Mouse (Mus musculus): ENCODE data around the gene Nudt15. TPM values are rescaled to one million over a fixed set of nuclear protein-coding genes. Genes with fewer than 3 reads are reported as not detected.

Gene Nudt15
- polyA plus RNA-seq, 1 experiment: 2.2 TPM

DNA sequence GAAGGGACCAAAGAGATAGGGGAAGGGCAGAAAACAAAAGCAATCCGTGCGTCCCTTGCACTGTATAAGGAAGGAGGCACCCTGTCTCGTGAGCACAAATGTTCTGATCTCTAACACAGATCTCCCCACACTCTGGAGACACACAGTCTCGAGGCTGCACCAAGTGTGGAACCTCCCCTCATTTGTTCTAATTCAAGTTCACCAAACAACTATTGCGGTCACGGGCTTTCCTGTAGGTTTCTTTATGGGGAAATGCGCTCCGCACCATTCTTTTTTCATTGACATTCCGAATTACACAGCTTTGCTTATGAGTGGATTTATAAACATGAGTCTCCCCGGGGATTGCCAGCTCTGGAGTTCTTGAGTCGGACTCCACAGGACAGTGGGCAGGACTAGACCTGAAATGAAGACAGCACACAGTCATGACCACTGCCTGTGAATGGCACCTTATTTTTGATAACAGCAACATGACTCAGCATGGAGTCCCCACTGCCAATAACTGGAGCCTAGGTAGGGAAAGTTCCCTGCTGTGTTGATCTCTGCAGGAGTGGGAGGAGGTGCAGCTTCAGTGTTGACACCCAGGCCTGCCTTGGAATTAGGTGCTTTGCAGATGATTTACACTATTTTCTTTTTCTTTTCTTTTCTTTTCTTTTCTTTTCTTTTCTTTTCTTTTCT, 40.2 kb downstream of the Nudt15 start:
- DNase-seq (ENCODE audit: low spot score): no peak

DNA sequence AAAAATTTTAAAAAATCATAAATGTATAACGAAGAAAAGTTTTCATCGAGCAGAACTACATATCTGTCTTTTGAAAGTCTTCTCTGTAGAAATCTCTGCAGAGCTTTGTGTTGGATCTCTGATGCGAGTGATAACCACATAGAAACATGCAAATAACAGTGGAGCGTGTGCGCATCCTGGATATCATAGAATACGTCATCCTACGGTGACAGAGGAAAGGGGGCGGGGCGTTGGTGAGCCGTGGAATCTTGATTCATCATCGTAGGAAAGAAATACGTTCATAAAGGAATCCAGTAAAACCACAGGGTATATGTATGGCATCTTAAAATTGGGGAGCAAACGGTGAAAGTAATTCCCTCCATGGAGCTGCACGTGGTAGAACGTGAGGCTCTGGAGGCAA, 40.8 kb downstream of the Nudt15 start:
- DNase-seq (ENCODE audit: low spot score): no peak

DNA sequence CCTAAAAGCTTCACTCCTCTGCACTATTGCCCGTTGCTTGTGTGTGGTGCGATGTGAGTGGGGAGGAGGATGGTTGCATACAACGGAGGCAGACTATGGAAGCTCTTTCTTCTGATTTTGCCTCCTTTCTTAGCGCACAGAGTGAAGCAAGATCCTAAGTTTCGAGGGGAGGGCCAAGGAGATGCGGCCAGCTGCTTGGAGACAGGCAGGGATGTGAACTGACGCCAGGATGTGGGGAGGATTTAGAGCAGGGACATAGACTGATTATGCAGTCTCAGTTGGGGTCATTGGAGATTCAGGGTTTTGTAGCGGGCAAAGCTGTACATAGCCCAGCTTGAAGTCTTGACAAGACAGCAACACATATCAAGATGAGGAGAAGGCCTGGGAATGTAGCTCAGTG, 41.8 kb downstream of the Nudt15 start:
- no peak for DNase-seq (ENCODE audit: low spot score)

DNA sequence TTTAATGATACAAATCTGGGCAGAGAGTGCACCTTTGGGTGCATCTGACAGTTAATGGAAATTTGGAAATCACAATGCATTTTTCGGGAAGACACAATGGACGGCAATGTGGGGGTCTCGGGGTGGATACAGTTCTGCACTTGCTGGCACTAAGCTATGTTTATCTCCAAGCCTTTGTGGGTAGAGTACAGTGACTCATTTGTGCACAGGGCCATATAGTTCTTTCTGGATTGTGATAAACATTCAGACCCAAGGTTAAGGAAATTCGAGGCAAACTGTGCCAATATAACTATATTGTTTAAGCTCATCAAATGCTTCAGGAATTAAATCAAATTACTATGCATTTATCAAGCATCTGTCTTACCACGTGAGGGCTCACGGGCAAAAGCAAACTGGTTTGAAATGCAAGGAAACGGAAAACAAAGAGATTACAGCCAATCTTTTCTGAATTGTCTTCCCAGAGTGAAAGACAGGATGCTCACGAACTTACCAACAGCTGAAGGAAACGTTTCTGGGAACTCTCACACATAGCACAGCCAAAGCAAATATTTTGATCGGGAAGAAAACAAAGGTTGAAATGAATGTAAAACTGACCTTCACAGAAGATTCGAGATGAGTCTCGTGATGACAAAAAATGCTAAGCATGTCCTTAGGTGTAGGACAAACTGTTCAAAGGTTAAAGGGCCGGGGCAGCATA, 44.7 kb downstream of the Nudt15 start:
- DNase-seq (ENCODE audit: low spot score): no peak

DNA sequence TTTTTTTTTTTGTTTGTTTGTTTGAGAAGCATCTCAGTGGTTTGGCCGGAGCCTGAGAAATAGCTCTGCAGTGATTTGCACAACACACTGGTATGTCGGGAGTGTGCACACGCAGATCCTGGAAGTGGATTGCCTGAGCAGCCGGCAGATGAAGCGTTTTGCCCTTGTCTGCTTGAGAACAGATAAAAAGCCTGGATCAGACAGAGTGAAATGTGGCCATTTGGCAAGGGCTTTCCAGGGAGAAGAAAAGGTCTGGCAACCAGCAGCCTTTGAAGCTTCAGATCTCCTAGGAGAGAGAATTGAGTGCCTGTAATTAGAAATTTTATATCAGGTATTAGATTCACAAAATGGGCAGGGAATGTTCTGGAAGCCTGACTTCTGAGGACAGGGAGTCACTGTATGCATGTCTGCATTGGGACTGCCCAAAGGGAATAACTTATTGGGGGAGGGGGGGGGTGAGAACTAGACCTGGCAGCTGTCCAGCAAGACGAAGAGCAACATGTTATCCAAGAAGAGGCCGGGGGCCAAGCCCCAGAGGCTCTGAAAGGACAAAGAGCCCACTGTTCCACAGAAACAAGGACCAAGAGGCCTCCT, 45.4 kb downstream of the Nudt15 start:
- DNase-seq (ENCODE audit: low spot score): no peak

DNA sequence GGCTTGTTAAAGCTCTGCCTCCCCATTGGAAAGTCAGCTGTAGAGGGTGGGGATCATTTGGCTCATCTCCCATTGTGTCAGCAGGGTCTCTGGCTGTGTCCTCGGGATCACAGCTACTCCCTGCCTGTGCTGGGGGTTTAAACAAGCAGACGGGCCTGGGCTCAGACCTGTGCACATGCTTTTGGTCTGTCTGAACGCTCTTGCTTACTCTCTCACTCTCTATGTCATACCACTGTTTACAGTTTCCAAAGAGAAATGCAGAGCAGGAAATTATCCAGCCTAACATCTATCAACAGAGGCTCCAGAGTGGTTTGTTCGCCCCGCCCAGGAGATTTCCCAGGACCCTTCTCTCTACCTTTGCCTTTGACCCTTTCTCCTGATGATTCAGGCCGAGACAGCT, 46.3 kb downstream of the Nudt15 start:
- no peak for DNase-seq (ENCODE audit: low spot score)

DNA sequence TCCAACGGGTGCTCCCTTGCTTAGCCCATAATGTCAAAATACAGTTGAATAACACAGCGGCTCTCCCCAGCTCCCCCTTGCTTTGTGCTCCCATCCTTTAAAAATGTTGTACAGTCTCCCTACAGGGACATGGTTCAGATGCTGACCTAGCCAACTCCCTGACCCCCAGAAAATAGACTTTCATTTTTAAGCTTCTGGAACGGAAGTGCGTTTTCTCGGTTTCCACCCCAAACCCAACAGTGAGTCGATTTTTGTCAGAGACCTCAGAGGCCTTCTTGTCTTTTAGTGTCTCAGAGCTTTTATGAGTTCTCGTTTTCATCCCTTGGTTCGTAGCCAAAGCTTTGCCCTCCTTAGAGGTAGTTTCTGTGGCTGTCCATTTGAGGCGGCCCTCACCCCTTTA, 46.8 kb downstream of the Nudt15 start:
- no peak for DNase-seq (ENCODE audit: low spot score)

DNA sequence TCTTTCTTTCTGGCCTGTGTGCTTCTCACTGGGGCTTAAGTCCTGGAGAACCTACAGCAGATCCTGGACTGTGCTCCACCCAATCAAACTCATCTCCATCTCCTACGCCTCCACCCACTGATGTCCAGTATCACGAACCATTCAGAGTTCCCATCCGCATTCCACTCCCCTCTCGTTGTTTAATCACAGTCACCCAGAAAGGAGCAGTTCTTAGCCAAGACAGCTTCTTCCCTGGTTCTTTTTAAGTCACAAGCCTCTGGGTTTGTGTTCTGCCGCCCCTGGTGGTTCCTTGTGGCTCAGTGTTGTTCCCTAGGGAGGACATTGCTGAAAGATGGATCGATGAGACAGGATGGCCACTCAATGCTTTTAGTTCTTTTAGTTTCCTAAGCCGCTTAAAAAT, 52.3 kb downstream of the Nudt15 start:
- DNase-seq (ENCODE audit: low spot score): no peak

DNA sequence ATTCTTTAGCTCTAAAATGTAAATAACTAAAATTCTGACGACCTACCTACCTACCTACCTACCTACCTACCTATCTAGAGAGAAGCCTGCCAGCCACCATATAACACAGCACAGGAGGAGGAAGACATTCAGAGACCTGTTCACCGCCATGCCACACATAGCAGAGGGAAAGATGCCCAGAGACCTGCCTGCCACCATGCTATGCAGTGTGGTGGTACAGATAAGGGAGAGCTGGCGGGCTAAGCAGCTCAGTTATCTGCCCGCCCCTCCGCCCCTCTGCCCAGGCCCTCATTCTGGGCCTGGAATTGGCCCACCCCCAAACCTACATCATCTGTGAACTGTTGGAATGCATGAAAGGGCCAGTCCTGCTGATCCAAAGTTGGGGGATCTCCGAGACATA, 53.9 kb downstream of the Nudt15 start:
- DNase-seq (ENCODE audit: low spot score): no peak

DNA sequence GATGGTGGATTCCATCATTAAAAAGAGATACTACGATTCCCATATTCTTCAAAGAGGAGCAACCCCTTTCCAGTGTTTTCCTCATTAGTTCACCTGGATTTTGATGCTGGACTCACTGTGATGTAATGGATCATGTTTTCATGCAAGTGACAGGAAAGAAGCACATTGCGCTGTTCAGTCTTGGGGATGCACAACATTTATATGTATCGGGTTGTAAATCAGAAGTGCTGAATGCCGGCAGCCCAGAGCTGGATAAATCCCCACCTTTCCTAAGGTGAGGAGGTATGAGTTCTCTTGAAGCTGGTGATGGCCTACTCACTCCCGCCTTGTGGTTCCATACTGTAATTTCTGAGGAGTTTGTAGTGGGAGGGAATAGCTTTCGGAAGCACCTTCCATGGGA, 54.7 kb downstream of the Nudt15 start:
- no peak for DNase-seq (ENCODE audit: low spot score)

DNA sequence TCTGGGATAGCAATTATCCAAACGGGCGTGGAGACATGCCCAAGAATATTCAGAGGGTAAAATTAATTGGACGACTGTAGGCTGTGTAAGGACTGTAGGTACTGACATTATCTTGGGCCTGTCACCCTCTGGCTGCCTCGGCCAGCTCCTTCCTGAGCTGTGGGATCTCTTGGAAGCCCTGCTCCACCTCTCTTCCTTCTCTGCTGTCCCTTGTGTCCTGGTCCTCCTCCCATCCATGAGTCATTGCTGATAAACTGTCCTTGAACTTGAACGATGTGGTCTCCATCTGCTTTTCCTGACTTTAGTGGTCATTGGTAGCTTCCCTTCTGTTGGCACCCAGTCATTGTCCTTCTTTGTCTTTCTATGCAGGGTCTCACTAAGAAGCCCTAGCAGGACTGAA, 61.4 kb downstream of the Nudt15 start:
- no peak for DNase-seq (ENCODE audit: low spot score)

DNA sequence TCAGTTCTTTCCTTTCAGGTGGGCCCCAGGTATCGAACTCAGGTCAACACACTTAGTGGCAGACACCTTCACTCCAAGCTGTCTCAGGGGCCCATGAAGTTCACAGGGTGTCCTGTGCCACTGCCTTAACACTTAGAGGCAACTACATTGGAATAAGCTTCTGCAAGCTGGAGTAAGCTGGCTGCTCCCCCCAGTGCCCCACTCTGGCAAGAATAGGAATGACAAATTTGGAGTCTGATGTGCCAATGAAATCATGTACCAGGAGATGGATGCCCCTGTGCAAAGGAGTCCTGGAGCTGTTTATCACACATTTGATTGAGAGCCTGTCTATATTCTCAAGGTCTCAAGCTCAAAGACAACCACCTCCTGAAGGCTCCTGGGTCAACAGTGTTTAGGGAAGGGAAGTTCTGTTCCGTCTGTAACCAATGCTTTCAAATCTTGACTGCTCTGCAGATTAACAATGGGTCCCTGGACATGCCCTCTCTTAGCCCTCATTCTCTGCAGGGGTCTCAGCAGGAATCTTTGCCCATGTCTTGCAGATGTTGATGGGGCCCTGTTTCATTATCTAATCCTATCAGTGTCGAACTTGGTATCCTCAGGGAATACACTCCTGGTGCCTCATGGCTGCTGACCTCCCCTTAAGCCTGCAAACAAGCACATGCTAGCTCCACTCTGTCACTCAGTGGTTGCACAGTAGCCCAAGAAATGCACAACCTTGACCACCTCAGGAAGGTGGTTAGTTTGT, 63.5 kb downstream of the Nudt15 start:
- DNase-seq (ENCODE audit: low spot score): no peak

DNA sequence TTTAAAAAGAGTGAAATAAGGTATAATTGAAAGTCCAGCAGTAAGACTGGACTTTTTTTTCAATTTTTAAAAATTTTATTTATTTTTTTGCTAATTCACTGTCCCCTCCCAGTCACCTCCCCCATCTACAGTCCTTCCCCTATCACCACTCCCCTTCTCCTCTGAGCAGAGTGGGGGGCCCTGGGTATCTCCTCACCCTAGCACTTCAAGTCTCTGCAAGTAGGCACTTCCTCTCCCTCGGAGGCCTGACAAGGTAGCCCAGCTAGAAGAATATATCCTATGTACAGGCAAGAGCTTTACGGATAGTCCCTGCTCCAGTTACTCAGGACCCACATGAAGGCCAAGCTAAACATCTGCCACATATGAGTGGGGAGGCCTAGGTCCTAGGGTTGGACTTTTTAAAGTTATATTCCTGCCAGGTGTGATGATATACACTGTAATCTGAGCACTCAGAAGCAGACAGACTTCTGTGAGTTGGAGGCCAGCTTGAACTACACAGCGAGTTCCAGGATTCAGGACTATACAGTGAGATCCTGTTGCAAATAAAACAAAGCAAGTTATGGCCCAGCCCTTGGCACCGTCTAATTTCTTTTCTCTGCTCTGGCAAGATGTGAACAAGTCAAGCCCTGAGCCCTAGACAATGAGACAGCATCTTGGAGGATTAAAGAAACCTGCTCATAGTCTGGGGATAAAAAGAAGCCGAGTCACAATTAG, 64.4 kb downstream of the Nudt15 start:
- DNase-seq (ENCODE audit: low spot score): no peak

DNA sequence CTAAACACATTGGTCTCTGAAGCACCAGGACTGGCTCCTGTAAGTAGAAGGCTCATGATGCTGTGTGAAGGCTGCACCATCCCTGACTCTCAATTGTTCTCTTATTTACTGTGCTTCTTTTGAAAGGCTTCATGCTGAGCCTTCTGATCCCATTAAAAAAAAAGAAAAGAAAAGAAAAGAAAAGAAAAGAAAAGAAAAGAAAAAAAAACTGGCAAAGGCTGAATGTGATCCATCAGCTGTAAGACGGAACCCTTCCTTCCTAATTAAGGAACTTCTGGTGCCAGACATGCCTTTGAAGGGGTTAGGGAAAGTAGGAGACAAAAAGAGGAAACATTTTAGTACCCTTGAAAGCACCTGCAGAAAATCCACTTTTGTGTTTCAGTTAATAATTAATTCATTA, 68.3 kb downstream of the Nudt15 start:
- no peak for DNase-seq (ENCODE audit: low spot score)

DNA sequence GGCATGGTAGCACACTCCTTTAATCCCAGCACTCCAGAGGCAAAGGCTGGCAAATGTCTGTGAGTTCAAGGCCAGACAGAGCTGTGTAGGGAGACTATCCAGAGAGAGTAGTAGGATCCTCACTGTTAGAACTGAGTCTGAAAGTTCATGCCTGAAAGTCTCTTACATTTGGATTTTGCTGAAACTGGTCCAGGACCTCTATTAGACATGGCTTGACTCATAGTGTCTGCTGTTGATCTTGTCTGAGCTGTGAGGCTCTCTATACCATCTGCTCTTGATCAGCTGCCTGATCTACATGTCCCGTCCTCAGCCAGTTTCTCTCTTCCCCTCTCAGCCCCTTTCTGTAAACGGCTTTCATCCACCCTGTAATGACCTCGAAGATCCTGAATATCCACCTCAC, 69.7 kb downstream of the Nudt15 start:
- DNase-seq (ENCODE audit: low spot score): no peak

DNA sequence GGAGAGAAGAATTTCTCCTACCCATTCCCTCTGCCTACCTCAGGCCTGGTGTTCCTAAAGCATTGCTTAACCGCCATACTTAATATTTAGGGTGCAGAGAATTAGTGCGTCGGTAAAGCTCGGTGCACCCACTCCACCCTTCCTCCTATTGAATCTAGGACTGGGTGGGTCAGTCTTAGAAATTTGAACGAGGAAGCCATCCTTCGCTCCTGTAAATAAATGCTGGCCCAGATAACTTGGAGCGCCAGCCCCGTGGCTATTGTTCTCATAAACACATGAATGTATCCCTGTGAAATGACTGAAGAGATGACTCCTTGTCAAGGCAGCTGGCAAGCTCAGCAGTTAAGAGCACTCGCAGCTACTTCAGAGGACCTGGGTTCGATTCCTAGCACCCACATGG, 71.0 kb downstream of the Nudt15 start:
- DNase-seq (ENCODE audit: low spot score): no peak

DNA sequence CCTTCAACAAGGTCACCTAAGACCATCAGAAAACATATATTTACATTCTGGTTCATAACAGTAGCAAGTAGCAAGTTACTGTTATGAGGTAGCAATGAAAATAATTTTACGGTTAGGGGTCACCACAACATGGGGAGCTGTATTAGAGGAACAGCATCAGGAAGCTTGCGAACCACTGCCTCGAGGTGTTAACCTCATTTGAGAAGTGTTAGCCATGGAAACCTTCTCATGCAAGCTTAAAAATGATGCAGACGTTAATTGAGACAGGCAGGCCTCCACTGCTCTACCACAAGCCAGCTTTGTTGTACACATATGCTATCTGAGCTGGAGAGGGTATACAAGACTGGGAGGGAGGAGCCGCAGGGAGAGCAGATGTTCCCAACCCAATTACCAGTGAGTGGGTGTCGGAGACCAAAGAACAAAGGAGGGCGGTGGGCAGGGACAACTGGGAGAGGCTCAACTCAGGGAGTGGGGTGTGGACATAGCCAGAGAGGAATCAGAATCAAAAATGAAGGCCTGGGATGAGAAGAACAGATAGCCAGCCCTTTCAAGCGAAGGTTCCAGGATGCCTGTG, 71.6 kb downstream of the Nudt15 start:
- DNase-seq (ENCODE audit: low spot score): no peak

DNA sequence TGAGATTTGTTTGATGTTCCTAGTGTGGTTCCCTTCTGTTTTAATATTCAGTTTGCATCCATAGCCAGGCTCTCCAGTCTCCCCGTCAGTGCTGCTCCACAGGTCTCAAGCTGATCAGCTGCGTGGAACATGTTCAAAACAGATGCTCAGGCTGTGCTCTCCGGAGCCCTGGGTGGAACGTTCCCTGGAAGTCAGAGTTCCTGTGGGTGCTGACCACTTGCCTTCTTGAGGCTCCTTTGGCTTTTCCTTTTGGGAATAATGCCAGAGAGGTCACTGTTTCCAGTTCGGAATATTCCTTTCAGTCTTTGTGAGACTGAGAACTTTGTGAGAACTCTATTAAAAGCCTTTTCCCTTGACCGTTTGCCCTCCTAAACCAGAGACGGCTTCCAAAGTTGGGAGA, 72.5 kb downstream of the Nudt15 start:
- no peak for DNase-seq (ENCODE audit: low spot score)

DNA sequence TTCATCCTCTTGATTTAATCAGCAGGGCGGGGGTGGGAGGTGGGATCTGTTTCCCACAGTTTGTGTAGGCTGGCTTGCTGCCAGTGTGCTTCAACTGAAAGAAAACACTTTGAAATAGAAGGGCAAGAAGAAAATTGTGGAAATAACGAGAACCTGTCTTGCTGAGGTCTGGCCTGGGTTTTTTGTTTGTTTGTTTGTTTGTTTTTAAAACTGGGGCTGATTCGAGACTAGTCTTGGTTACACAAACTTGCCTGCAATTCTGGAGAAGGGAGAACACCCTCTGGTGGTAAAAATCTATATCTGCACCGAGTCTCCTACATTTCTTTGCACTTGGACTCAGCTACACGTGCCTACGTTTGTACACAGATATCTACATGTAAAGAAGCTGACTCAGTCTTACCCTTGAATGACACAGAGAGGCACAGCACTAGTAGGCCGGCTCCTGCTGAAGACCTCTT, 73.4 kb downstream of the Nudt15 start:
- no peak for DNase-seq (ENCODE audit: low spot score)

DNA sequence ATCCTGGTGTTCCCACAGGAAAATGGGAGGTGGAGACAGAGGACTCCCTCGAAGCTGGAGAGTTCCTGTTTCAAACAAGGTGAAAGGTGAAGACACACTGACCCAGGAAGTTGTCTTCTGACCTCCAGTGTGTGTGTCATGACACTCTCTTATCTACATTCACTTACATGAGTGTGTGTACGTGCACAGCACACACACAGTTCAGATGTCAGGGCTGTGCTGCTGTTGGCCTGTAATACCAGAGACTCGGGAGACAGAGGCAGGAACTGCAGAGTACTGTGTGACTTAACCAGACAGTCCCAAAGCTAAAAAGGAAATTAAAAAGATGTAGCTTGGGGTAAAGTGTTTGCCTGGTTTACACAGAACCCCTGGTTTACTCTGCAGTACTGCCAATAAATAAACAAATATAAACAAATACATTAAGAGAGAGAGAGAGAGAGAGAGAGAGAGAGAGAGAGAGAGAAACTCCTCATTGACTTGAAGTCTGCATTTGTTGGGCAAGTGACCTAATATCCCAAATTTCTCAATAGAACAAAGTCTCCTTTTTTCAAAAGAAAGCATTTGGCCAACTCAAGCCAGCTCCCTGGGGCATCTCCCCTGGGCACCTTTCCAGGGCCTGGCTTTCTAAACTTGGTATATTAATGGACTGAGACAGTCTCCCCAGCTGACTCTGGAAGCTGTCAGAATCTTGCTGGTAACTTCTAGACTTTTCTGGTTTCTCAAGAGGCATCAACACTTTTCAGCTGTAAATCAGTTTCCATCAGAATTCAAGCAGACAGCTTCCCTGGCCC, 74.2 kb downstream of the Nudt15 start:
- no peak for DNase-seq (ENCODE audit: low spot score)

DNA sequence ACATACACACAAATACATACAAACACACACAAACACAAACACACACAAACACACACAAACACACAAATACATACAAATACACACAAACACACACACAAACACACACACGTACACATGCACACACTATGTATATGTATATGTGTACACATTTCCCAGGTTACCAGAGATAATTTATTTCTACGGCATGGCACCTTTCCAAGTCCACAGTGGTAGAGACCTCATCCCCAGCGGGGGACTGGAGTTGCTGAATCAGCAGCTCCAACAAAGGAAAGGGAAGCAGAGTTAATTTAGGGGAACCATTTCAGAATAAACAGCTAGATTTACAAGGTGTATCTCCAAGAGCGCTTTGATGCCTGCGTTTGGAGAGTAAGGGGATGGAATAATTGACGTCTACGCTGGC, 75.8 kb downstream of the Nudt15 start:
- DNase-seq (ENCODE audit: low spot score): no peak
